Comparison of ENCODE assay signal across 18 mouse cellular contexts in the genomic region with DNA sequence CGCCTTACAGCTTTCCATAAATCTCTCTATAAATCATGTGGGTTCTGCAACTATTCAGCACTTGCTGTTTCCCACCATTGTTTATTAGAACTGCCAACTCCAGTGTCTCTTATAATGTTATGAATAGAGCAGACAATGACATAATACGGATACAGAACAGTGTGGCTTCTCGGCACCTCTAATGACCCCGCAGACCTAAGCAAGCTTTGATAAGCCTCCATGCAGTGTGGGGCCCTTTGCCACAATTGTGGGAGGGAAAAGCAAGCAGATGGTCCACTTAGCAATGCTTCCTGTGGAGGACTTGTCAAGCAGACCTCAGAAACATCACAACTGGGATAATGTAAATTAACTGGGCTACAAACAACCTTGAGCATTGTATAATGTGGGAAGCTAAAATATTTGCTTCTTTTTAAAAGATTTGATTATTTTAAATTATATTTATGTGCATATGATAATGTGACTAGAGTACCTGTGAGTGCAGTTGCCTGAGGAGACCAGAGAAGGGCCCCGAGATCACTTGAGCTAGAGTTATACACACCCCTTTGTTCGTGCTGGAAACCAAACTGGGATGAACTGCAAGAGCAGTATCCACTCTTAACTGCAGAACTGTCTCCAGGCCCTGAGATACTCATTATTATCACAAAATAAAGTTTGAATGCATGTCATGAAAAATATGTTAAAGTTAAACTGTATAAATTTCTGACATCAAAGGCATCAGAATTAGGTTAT.
DNase-seq lines count a peak whose midpoint lies in the region; ATAC-seq and TF ChIP-seq lines count a peak whose summit lies in the region.
"Had no signal": no experiment of that assay in that cellular context is flagged by ENCODE, and none has a peak within 500 bp of the region (broad histone marks: within the 10 kb centered on the region; RNA-seq: fewer than 3 reads in every experiment).

No protein-coding gene starts in this region.

- no peak overlapping the region for H3K9ac ChIP-seq in embryonic facial prominence, embryonic 14.5 days (ENCODE audit: low read depth, low read length)
- H3K9ac ChIP-seq in kidney, embryonic 16.5 days (replicated peaks; ENCODE audit: low read length): no peak overlapping the region
- H3K9ac ChIP-seq in midbrain, embryonic 14.5 days (replicated peaks; ENCODE audit: low read length): no peak overlapping the region
- no peak overlapping the region for H3K9ac ChIP-seq in heart, adult 2 months (ENCODE audit: low read depth, low read length)
- H3K9ac ChIP-seq: heart, embryonic 13.5 days; neural tube, embryonic 13.5 days had no signal

- DNase-seq in embryonic facial prominence, embryonic 14.5 days (ENCODE audit: low spot score): peak; percentile 0
- DNase-seq in embryonic facial prominence, embryonic 10.5 days (ENCODE audit: low spot score): no peak
- no peak for DNase-seq in kidney, postnatal 14 days
- DNase-seq in embryo, embryonic 11 days: peak; percentile 21
- peak; percentile 6 for DNase-seq in midbrain, embryonic 14.5 days
- no peak for DNase-seq in layer of hippocampus, adult 9-10 months (ENCODE audit: low spot score)
- DNase-seq in heart, adult 2 months: no peak
- DNase-seq: adrenal gland, postnatal 25 days; cerebellum, postnatal 36 days; gastrocnemius, postnatal 14 days; heart, postnatal 4 days; kidney, postnatal 10 days; thymus, adult 2 months had no signal

- no peak for TF ChIP-seq EP300 in heart, adult 2 months (IDR thresholded peaks at IDR 0.05; ENCODE audit: insufficient read depth, low read depth, low read length)

- no peak overlapping the region for H3K27ac ChIP-seq in embryonic facial prominence, embryonic 14.5 days (replicated peaks; ENCODE audit: low read depth, low read length)
- H3K27ac ChIP-seq in embryonic facial prominence, embryonic 10.5 days (replicated peaks): no peak overlapping the region
- H3K27ac ChIP-seq in kidney, embryonic 16.5 days (ENCODE audit: low read length): no peak overlapping the region
- H3K27ac ChIP-seq in midbrain, embryonic 14.5 days (replicated peaks; ENCODE audit: low read depth, low read length): no peak overlapping the region
- H3K27ac ChIP-seq in heart, adult 2 months: no peak overlapping the region
- H3K27ac ChIP-seq: heart, embryonic 13.5 days; neural tube, embryonic 13.5 days had no signal

- H3K9me3 ChIP-seq in embryonic facial prominence, embryonic 14.5 days (ENCODE audit: control insufficient read depth, low read length): no peaks in the 10 kb centered on the region
- no peaks in the 10 kb centered on the region for H3K9me3 ChIP-seq in embryonic facial prominence, embryonic 10.5 days
- H3K9me3 ChIP-seq in kidney, embryonic 16.5 days (ENCODE audit: low read length): no peaks in the 10 kb centered on the region
- no peaks in the 10 kb centered on the region for H3K9me3 ChIP-seq in midbrain, embryonic 14.5 days (ENCODE audit: control insufficient read depth, low read length)
- H3K9me3 ChIP-seq: heart, embryonic 13.5 days had no signal

- no peaks in the 10 kb centered on the region for H3K36me3 ChIP-seq in embryonic facial prominence, embryonic 14.5 days (ENCODE audit: control insufficient read depth, insufficient read depth, low read length)
- no peaks in the 10 kb centered on the region for H3K36me3 ChIP-seq in embryonic facial prominence, embryonic 10.5 days (replicated peaks)
- no peaks in the 10 kb centered on the region for H3K36me3 ChIP-seq in kidney, embryonic 16.5 days (ENCODE audit: insufficient read depth, low read length)
- H3K36me3 ChIP-seq in midbrain, embryonic 14.5 days (ENCODE audit: control insufficient read depth, insufficient read depth, low read length): no peaks in the 10 kb centered on the region
- H3K36me3 ChIP-seq in heart, adult 2 months (ENCODE audit: control insufficient read depth, insufficient read depth, low read length): no peaks in the 10 kb centered on the region
- H3K36me3 ChIP-seq: heart, embryonic 13.5 days; neural tube, embryonic 13.5 days had no signal

- H3K4me2 ChIP-seq in embryonic facial prominence, embryonic 14.5 days (ENCODE audit: low read depth, low read length): no peak overlapping the region
- H3K4me2 ChIP-seq in kidney, embryonic 16.5 days (replicated peaks; ENCODE audit: low read depth, low read length): no peak overlapping the region
- no peak overlapping the region for H3K4me2 ChIP-seq in midbrain, embryonic 14.5 days (ENCODE audit: low read length)
- H3K4me2 ChIP-seq: heart, embryonic 13.5 days; liver, embryonic 11.5 days; neural tube, embryonic 13.5 days had no signal

- TF ChIP-seq POLR2A in heart, adult 2 months (IDR thresholded peaks at IDR 0.05; ENCODE audit: insufficient read depth, low read depth, low read length): no peak

- no peak for ATAC-seq in embryonic facial prominence, embryonic 14.5 days (ENCODE audit: low read depth)
- peak; percentile 54; the same call in 1 of the 2 replicates for ATAC-seq in kidney, embryonic 16.5 days (ENCODE audit: low FRiP score, low TSS enrichment)
- ATAC-seq in midbrain, embryonic 14.5 days (ENCODE audit: low FRiP score, low TSS enrichment): no peak
- ATAC-seq: activated CD4-positive, CD25-positive, alpha-beta regulatory T cell, adult 4 months had no signal

- no peak for TF ChIP-seq CTCF in heart, adult 2 months (IDR thresholded peaks at IDR 0.05)

- no peaks in the 10 kb centered on the region for H3K79me2 ChIP-seq in heart, adult 2 months (replicated peaks; ENCODE audit: control insufficient read depth, insufficient read depth, low read length)

- H3K4me3 ChIP-seq in embryonic facial prominence, embryonic 14.5 days (ENCODE audit: low read depth, low read length): no peak overlapping the region
- H3K4me3 ChIP-seq in embryonic facial prominence, embryonic 10.5 days: no peak overlapping the region
- H3K4me3 ChIP-seq in kidney, embryonic 16.5 days (ENCODE audit: low read length): no peak overlapping the region
- H3K4me3 ChIP-seq in midbrain, embryonic 14.5 days (replicated peaks; ENCODE audit: low read depth, low read length): no peak overlapping the region
- no peak overlapping the region for H3K4me3 ChIP-seq in heart, adult 2 months
- H3K4me3 ChIP-seq: heart, embryonic 13.5 days; neural tube, embryonic 13.5 days had no signal

- WGBS in embryonic facial prominence, embryonic 14.5 days: 64% methylated on average over 6 of the region's 6 CpGs
- WGBS in embryonic facial prominence, embryonic 10.5 days: 71% methylated on average over 6 of the region's 6 CpGs
- WGBS in kidney, embryonic 16.5 days: 43% methylated on average over 6 of the region's 6 CpGs
- WGBS in midbrain, embryonic 14.5 days: 54% methylated on average over 6 of the region's 6 CpGs
- 36% methylated on average over 6 of the region's 6 CpGs for WGBS in heart, adult 2 months

- H3K4me1 ChIP-seq in embryonic facial prominence, embryonic 14.5 days (ENCODE audit: control insufficient read depth, insufficient read depth, low read length): no peaks in the 10 kb centered on the region
- no peaks in the 10 kb centered on the region for H3K4me1 ChIP-seq in embryonic facial prominence, embryonic 10.5 days
- H3K4me1 ChIP-seq in kidney, embryonic 16.5 days (ENCODE audit: insufficient read depth, low read length): no peaks in the 10 kb centered on the region
- H3K4me1 ChIP-seq in midbrain, embryonic 14.5 days (ENCODE audit: control insufficient read depth, insufficient read depth, low read length): no peaks in the 10 kb centered on the region
- H3K4me1 ChIP-seq in heart, adult 2 months (ENCODE audit: control insufficient read depth, insufficient read depth, low read length): no peaks in the 10 kb centered on the region
- H3K4me1 ChIP-seq: heart, embryonic 13.5 days; neural tube, embryonic 13.5 days had no signal

- intact Hi-C loops in heart, adult 2 months (cut with DNase I): no loop called here

- no peaks in the 10 kb centered on the region for H3K27me3 ChIP-seq in embryonic facial prominence, embryonic 14.5 days (replicated peaks; ENCODE audit: control insufficient read depth, insufficient read depth, low read length)
- H3K27me3 ChIP-seq in embryonic facial prominence, embryonic 10.5 days (replicated peaks; ENCODE audit: low read depth, poor library complexity, severe bottlenecking): no peaks in the 10 kb centered on the region
- H3K27me3 ChIP-seq in kidney, embryonic 16.5 days (ENCODE audit: insufficient read depth, low read length): no peaks in the 10 kb centered on the region
- H3K27me3 ChIP-seq in midbrain, embryonic 14.5 days (ENCODE audit: control insufficient read depth, insufficient read depth, low read length): no peaks in the 10 kb centered on the region
- H3K27me3 ChIP-seq in heart, adult 2 months (ENCODE audit: control insufficient read depth, insufficient read depth, low read length): no peaks in the 10 kb centered on the region
- H3K27me3 ChIP-seq: heart, embryonic 13.5 days; neural tube, embryonic 13.5 days had no signal

Comparison
In these comparisons a context has a peak if more than half of its experiments do, and no peak if none do; other contexts are left out.
1. DNase-seq: peak in embryonic facial prominence, embryonic 14.5 days (single experiment), embryo, embryonic 11 days (single experiment) and midbrain, embryonic 14.5 days (single experiment); none in embryonic facial prominence, embryonic 10.5 days (single experiment), kidney, postnatal 14 days (single experiment), layer of hippocampus, adult 9-10 months (single experiment) and heart, adult 2 months (0 of 2).